Mouse (Mus musculus) embryonic fibroblast, embryonic 13.5 days (primary cell): ENCODE measurements at regions not wholly inside any gene's neighbourhood (a gene's known extent, or its start where the extent isn't known, plus 50 kb on each side); places are given as distances from the start of the nearest gene placed in this dataset.

Experiments
- CTCF ChIP-seq: IDR thresholded peaks from 2 replicates; pipeline ENCODE4 v1.5.1; 2011; ENCODE audit warnings: mild to moderate bottlenecking, control low read depth, low read length, moderate library complexity, borderline replicate concordance; ENCODE audit not compliant: insufficient read depth
- POLR2A ChIP-seq: IDR thresholded peaks from 2 replicates; pipeline ENCODE4 v1.6.1; 2011; ENCODE audit warnings: low read depth, mild to moderate bottlenecking, control low read depth, low read length, moderate library complexity

DNA sequence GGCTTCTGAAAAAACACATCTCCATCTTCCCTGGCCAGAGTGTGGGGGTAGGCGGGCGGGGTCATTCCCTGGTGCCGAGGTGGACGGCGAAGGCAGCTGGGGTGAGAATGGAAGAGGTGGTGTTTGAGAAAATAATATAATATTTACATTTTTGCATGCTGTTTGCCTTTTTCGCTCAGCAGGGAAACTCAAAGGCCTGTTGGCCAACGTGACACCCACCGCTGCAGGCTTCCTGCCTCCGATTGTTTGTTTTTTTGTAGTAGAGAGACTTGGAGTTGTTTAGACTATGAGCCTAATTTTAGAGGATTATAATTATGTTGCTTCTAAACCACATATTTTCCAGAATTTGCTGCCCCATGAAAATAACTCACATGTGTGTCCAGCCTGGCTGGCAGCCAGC lies 147.2 kb upstream of the Irx3 start:
- no peak for TF ChIP-seq CTCF
- no peak for TF ChIP-seq POLR2A
